In the genomic region with DNA sequence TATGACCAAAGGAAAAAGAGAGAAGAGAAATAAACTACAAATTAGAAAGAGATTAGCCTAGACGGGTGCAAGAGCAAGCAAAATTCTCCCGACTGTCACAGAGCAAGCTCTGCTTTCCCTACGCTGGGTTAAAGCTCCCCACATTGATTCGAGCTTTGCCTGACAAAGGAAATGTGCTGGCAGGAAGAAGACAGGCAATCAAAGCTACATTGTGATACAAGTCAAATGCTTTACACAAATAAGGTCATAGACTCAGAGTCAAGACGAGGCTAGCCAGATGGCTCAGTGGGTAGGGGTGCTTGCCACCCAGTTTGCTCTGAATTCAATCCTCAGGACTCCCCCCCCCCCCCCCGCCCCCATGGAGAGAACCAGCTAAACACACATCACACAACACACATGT, we compare ENCODE assay signal across 1 mouse cellular context.
TF ChIP-seq lines count a peak whose summit lies in the region.

No protein-coding gene starts in this region.

TF ChIP-seq in ES-E14, 5 proteins besides CTCF, POLR2A, EP300 and RAD21:
- TF ChIP-seq ZC3H11A (IDR thresholded peaks at IDR 0.05; ENCODE audit: borderline replicate concordance, low read depth, low read length), result no peak
- TF ChIP-seq CHD2 (IDR thresholded peaks at IDR 0.05; ENCODE audit: low read depth, low read length), result no peak
- TF ChIP-seq ZNF384 (IDR thresholded peaks at IDR 0.05; ENCODE audit: low read depth, low read length), result no peak
- TF ChIP-seq MAFK (IDR thresholded peaks at IDR 0.05; ENCODE audit: insufficient read depth, low read depth, low read length), result no peak
- TF ChIP-seq HCFC1 (IDR thresholded peaks at IDR 0.05; ENCODE audit: borderline replicate concordance, insufficient read depth, low read length), result no peak
